Mouse (Mus musculus) c-Kit-positive CD71-negative TER-119-negative erythroid progenitor cells, embryonic 14.5 days (primary cell): ENCODE data around the gene Zfhx3.
A peak's percentile ranks its signal among the peaks of the same experiment; 100 is the strongest.

ENCODE experiments used
- DNase-seq: peaks from one replicate; pipeline ENCODE4 v3.0.0-alpha.2; 2013; ENCODE audit warnings: low read depth

The Zfhx3 gene

DNA sequence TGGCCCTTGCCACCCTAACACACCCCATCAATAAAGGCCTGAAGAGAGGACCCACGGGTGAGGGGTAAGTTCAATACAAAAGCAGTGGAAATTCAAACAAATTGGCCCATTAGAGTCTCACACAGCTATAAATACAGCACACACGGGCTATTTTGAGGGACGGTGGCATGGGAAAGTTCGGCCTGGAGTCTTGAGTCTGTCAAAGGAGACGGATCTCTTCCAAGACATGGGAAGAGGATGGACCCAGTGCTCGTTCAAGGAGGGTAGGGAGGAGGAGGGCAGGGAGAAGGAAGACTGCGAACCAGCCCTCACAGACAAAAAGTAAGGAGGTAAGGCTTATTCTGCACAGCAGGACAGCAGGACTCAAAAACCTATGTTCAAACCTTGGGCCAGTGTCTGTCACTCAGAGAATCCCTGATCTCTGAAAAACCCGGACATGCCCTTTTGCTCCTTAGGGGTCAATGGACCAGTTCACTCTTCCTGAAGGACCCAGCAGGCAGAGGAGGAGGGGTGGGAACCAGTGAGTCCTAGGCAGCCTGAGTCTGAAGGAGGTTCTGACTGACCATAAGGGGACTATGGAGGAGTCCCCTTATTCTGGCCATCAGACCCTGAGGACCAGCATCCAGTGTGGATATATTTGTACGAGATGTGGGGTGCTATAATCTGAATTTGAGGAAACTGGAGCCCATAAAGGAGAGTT is 652.1 kb downstream of the Zfhx3 start:
- no peak for DNase-seq

DNA sequence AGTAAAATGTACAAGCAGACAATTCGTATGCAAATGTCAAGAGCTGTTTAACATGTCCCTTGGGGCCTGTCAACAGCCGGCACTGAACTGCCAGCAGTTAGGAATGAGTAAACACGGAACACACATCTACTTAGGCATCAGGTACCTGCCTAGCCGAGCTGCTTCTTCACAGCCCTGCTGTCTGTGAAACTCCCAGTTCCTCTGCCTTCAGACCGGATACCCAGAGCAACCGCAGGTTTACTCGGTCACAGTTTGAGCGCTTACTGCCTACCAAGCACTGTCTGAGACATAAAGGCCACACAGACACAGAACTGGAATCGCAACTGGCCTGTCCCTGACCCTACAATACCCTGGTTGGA is 652.6 kb downstream of the Zfhx3 start:
- DNase-seq: no peak

DNA sequence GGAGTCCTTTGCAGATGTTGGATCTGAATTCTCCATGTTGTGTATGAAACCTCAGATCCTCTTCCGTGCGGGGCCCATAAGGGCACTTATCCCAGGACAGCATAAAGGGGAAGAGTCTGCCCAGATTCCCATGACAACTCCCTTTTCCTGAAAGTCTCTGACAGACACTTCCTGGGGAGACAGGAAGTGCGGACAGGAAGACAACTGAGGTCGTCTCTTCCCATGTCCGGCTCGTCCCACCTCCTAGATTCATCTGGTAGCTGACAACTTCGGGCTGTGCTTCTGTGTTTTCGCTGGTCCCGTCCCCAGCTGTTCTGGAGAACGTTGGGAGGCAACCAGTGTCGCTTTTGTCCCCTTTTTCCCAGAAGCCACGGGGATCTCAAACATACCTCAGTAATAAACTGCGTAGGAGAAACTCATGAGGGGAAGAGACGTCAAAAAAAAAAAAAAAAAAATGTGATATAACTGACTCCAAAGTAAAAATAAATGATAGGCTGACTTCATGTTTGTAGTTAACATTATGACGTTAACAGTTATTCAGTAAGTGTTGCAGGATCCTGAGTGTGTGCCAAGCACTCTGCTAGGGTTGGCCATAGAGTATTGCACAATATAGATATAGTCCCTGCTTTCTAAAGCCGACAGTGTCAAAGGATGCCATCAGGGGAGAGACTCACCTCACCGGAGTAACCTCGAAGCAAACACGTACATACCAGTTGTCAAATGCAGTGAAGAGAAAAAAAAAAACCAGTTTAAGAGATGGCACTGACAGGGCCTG is 653.5 kb downstream of the Zfhx3 start:
- DNase-seq: no peak

DNA sequence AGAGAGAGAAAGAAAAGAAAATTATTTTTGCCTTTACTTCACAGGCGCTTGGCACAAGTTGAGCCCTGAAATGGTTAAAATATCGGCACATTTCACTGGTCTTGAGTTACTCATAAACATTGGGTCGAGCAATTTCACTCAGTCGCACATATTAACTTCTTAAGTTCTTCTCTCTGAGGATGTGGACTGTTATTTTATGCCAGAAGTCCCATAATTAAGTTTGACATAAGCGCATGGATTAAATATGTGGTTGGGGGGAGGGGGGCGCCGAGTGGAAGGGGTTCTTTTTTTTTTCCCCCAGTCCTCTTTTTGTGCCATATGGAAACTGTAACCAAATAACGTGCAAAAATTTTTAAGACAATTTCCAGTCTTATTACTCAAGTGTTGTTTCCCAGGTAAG is 656.6 kb downstream of the Zfhx3 start:
- DNase-seq: no peak

DNA sequence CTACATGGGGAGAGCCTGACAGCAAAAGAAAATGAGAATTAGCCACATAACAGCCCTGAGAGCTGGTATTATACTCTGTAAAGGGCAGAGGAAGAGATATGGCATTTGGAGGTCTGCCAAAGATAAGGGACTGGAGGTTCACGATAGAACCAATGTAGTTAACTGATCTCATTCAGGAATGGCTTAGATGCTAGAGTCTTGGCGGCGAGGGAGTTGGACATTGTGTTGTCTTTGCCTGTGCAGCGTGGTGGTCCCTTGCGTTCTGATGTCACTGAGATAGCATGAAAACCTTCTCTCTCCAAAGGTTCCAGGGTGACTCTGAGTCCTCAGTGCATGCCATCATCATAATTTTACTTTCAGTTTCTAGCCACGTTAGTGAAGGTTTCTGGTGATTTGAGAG is 657.1 kb downstream of the Zfhx3 start:
- no peak for DNase-seq

DNA sequence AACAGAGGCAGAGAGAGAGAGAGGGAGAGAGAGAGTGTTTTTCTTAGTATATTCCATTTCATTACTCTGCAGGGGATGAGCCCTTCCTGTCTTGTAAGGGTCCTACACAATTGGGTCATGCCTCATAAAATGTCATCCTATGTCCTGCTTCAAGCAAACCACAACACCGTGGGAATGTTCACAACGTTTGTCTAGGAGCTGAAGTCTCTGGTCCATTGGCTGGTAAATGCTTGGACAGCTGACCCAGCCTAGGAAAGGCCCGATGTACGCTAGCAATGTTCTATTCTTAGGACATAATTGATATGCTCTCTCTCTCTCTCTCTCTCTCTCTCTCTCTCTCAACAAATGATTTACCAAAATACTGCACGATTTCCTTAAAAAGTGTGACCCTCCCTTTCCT is 666.2 kb downstream of the Zfhx3 start:
- no peak for DNase-seq

DNA sequence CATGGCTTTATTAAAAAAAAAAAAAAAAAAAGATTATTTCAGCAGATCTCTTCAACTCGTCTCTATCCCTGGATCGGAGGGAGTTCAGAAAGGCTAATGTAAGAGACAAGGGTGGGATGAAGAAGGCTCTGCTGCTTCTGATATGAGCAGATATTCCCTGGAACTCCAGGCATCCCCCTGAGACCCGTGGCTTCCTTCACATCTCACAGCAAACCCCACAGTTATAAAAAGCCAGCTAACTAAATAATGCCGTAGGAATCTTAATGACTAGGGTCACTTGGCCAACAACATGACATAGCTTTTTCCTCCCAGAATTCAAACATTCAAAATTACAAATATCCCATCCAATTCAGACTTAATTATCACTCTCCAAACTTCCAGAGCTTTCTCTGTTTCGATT is 666.7 kb downstream of the Zfhx3 start:
- DNase-seq: no peak

DNA sequence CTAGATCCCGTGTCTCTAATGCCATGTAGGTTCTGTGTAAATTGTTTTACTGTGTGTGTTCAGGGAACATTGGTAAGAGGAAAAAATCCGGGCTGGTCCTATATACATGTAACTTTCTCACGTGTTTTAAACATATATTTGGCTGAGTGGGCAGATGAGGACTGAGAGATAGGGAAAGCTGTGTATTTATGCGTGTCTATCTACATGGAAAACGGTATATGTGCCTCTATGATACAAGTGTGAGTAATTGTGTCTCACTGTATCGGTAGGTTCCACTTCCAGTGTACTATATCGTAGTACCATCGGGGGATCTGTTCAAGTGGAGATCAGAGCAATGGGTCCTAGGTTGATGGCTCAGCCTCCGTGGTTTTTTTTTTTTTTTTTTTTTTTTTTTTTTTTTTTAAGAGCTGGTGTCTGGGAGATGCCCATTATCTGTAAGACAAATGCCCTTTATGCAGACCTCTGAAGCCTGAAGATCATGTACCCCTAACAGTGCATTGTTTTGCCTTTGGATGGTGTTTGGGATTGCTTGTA is 668.8 kb downstream of the Zfhx3 start:
- DNase-seq: no peak

DNA sequence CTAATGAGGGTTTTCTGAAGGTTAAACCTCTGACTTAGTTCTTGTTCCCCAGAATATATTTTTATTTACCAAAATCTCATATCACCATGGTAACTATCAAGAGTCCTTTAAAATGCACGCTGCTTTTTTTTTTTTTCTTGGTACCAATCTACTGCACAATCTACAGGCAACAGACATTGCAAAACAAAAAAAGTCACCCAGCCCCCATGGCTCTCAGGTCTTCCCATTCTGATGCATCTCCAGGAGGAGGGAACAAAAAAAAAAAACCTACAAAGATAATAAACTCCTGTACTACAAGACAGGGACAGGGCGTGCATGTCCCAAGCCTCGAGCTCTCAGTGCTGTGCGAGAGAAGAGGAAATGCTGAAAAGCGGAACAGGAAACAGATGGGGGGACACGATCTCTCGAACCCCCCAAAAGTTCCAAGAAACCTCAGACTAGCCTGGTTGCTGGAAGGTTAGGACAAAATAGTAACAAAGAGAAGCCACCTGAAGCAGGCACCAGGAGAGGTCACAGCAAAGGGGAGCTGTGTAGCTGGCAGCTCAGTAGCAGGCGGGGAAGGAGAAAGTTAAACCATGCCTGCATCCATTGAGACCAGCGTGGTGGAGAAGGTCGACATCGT is 669.5 kb downstream of the Zfhx3 start:
- peak; percentile 72 for DNase-seq

DNA sequence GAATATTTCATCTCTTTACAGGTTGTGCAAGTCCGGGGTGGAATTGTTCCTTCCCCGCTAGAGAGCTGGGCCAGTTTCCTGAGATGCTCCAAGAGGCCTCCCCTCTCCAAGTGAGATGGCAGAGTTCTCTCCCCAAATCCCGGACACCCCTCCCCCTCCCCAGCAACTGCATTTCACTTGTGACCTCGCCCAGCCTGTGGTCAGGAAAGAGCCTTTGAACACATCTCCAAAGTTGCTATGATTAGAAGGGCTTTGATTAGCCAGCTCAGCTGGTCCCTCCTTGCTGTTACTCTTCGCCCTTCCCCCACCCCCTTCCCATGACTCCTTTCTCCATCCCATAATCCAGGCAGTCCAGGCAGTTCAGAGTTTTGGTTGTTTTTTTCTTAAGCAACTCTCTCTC is 670.4 kb downstream of the Zfhx3 start:
- no peak for DNase-seq

DNA sequence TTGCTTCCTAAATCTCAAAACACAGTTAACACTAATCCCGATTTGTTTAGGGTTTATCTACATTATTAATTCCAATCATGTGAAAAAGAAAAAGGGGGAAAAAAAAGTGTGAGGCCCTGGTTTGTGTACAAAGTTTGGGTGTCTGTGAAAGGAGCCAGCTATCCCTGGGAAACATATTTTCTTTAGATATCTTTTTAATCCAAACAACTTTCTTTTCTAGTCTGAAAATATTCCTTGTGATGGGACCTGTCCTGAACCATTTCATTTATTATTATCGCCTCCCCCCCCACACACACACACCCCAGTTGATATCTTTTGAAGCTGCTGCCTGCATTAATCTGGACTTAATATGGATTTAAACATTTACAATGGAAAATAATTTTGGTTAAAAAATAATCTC is 670.8 kb downstream of the Zfhx3 start:
- DNase-seq: no peak

DNA sequence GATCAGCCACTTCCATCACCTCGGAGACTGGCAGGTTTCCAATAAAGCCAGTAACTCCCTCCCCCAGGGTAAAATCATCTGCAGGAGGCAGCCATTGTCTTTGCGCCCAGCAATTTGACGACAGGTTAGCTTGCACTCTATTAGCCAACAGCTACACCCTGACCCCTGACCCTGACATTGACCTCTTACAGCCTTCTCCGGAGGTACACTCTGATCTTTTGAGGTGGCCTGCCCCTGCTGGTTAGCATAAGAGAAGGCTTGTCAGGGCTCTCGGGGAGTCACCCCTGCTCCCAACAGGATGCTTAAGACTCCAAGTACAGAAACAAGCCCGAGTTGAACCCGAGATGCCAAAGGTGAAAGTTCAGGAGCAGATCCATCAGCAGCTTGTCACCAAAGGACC is 678.9 kb downstream of the Zfhx3 start:
- no peak for DNase-seq

DNA sequence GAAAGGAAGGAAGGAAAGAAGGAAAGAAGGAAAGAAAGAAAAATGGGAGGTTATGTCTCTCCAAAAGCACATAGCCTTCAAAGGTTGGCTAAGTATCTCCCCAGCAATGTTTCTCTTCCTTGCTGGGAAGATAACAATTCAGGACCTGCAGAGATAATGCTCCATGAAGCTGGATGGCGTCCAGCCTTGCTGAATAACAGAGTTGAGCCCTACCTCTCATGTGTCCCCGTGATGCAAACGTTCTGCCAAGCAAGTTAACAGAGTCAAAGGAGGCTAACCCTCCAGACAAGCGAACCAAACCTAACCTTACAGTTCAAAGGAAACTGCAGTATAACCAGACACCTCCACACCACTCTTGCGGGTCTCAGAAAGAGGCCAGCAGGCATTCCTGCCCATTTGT is 681.2 kb downstream of the Zfhx3 start:
- no peak for DNase-seq

DNA sequence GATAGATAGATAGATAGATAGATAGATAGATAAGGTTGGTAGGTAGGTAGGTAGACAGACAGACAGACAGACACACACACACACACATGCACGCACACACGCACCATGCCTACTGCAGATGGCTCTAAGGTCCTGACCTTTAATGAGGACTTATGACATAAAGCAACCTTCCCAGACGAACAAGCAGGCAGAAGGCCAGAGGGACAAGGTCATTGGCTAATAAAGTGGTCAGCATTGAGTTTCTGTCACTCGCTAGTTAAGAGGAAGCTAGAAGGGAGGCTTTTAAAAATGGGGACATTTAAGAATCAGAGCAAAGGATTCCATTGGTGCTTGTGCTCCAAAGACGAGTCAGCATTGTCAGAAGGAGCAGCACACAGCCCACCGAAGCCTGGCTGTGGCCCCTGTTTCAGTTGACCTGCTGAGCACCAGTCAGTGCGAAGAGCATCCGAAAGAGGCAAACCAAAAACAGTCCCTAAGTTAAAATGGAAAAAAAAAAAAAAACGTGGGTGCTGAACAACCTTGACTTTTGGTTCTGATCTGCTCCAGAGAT is 683.2 kb downstream of the Zfhx3 start:
- no peak for DNase-seq

DNA sequence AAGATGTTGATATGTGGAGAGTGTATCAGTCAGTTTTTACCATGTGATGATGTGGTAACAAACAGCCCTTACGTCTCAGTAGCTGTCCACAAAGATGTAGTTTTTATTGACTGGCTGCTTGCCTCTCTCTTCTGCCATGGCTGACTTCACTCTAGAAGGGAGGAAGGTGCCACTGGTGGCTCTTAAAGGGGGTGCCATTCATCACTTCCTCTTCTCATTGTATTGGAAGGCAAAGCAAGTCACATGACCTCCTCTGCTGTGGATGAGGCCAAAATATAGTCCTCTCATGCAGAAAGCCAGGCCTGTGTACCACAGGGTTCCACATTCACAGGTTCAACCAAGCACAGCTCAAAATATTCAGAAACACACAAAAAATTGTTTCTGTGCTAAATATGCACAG is 688.6 kb downstream of the Zfhx3 start:
- no peak for DNase-seq

DNA sequence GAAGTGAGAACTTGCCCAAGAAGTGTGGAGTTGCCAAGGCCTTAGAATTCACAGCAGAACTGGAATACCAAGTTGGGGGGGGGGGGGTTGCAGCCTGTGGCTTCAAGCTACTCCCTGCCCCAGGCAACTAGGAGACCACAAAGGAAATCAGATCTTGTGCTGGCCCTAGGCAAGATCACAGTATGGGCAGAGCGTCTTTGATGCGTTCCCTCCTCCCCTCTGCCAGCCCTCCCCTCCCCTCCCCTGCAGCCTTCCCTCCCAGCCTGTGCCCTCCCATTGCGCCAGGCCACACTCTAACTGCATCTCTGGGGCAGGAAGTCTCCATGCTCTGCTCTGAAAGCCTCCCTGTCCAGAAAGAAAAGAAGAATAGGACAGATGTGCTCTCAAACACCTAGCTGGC is 691.8 kb downstream of the Zfhx3 start:
- DNase-seq: no peak

DNA sequence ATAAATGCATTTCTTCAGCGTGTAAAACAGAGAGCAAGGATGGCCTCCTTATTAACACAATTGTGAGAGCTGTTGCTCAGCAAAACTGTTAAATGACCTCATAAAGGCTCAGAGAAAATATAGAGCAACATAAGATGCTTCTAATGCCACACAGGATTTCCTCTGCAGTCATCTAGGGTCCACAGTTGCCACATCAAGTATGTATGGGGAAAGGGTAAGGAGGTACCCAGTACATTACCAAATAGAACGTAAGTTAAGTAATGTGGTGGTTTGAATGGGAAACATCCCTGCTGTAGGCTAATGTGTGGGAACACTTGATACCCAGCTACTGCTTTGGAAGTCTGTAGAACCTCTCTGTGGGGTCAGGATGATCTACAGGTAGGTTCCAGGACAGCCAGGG is 695.4 kb downstream of the Zfhx3 start:
- DNase-seq: no peak

DNA sequence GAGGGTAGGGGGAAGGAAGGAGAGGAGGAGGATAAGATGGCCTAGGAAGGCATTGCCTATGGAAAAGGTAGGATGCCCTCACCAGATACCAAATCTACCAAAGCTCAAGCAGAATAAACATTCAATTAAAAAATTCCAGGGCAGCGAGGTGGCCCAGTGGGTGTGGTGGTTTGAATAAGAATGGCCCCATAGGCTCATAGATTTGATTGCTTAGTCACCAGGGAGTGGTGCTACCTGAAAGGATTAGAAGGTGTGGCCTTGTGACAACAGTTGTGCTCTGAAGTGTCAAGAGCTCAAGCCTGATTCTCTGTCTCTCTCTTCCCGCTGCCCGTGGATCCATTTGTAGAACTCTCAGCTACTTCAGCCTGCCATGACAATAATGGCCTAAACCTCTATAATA is 703.2 kb downstream of the Zfhx3 start:
- DNase-seq: no peak

DNA sequence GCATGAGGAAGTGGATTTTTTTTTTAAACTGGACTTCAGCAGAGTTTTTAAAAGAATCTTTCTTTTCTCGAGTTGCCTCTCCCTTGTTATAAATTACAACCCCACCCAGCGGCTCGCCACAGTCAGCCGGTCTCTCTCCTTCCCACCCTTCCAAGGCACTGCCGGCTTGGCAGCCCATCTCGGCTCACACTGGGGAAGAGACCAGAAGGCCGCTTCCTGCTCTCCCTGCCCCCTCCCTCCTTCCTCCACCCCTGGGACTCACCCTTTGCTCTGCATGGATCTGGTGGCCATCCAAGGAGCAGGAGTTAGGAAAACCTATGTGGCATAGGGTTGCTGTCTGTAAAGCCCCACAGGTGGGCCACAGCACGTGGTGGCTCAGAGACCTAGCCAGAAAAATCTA is 705.1 kb downstream of the Zfhx3 start:
- no peak for DNase-seq

DNA sequence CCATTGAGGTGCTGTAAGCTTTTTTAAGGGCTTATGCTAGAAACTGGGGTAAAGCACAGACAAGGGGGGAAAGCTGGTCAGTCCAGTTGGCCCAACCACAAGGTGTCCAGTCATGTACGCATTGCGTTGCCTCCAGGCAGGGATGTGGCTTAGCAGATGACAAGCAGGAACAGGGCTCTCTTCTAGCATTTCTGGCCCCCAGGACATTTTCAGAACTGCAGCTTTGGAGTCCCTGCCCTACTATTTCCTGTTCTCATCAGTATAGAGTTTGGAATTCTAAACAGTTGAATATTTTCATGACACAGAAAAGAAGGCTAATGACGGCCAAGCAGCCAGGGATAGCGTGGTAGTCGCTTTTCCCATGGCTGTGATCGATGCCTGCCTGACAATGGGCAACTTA is 706.5 kb downstream of the Zfhx3 start:
- DNase-seq: no peak

DNA sequence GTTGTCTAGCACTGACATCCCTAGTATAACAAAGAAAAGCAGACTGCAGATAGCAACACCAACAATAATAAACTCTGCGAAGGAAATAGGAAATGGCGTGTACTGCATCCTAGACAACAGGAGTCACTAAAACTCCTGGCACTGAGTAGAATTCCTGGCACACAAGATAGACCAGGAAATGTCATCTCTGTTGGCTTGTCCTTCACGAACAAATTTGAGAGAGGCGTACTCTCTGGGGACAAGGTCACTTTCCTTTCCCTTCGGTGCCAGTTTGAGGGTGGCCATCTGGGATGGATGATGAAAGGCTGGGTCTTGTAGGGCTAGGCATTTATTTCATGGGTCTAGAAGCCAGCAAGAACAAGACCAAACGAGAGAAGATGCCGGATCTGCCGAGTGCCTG is 708.4 kb downstream of the Zfhx3 start:
- DNase-seq: no peak

DNA sequence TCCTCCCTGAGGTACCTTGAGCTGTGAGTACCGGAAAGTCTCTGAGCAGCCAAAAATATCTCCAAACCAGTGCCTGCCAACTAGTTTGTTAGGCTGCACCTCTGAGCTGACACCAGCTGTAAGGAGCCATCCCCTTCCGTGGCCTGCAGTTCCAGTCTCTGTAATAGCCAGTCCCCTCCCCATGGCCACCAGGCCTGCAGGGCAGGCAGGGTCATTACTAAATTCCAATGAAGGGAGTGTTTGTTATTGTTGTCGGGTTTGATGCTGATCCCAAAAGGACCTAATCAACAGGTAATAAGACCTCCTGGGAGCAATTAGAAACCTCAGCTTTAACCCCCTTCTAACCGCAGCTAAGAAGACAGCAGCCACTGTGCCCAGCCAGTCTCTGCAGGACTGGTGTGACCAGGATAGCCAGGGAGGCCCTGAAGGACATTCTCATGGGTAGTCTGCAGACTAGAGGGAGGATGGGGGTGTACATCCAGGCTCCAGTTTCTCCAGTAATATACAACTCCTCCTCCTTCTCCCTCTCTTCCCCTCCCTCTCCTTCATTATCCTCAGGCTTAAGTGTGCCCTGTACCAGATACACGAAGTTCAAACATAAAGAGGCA is 719.1 kb downstream of the Zfhx3 start:
- no peak for DNase-seq

DNA sequence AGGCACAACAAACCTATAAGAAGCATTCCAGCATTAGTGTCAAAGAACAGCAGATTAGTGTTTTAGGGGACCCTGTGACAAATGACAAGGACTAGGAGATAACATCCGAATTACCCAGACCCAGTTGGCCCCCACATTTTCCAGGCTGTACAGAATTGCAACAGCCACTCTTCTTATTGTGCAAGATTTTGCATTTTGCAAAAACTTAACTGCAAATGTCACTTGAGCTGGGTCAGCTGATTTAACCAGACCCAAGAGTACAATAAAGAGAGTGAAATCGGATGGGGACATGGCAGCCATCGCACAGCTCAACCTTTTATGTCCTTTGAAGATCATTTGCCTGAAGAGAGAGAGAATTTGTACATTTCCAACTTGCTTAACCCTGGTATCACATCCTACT is 720.3 kb downstream of the Zfhx3 start:
- DNase-seq: no peak
